Mouse (Mus musculus): Measurements from ENCODE around the gene Adamts16.
A peak's percentile ranks its signal among the peaks of the same experiment; 100 is the strongest.

Gene Adamts16

DNA sequence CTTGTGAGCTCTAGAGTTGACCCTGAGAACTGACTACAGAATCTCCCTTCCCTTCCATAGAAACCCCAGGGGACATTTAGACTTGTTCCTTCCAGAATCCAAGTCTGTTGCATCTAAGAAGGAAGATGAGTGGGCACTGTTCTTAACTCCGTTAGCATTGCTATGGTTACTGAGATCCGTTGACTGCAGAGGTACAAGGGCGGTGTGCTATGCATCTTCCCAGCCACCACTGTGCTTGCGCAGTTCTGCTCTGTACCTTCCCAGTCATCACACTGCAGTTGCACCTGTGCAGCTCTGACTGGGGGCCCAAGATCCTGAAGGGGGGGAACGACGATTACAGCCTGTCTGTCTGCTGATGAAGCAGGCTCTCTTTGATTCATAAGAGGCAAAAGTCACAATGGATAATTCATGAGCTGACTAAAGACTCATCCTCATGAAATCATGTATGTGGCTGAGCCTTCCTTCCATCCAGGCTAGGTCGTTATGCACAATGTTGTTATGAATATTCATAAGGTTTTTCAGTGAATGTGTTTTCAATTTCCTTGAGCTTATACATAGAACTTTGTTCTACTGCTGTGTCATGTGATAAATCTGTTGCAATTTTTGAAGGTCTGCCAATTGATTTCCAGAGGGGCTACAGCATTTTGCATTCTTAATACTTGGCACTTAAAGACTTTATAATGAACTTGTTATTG is 127.4 kb downstream of the Adamts16 start:
- no peak for DNase-seq (ENCODE audit: inconsistent ontology term)

GRCm38 (mm10) chr13:70713331-70713730 is 128.3 kb downstream of the Adamts16 start:
- DNase-seq (ENCODE audit: inconsistent ontology term): no peak

DNA sequence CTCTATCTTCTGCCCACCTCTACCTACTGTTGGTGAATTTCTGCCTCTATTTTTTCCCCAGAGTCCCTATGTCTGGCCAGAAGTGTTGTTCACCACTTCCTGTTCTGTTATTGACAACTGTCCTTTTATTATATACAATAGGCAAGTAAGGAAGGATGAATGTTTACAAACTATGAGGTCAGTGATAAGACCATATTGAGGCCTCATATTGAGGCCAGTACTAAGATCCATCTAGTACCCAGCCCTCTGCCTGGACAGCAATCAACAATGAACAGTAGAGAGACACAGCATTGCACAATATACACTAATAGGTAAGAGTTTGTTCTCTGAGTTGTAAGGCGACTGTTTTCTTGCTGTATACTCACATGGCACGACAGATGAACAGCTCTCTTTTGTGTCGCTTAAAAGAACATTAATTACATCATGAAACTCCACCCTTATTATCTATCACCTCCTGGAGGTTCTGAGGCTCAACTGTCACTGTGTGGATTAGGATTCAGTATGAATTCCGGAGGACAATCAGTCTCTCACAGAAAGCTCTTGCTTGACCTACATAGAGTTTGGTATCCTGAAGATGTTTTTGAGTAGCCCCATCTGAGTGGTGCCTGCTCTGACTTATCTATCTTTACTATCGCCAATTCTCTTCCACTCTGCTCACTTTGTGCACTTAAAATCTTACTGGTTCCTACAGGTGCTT is 134.3 kb downstream of the Adamts16 start:
- no peak for DNase-seq (ENCODE audit: inconsistent ontology term)

- no peak for DNase-seq (ENCODE audit: inconsistent ontology term)
These were observed 138.7 kb downstream of the Adamts16 start for GRCm38 (mm10) chr13:70702904-70703303.

GRCm38 (mm10) chr13:70698812-70699387 is 142.7 kb downstream of the Adamts16 start:
- DNase-seq (ENCODE audit: inconsistent ontology term): no peak

DNA sequence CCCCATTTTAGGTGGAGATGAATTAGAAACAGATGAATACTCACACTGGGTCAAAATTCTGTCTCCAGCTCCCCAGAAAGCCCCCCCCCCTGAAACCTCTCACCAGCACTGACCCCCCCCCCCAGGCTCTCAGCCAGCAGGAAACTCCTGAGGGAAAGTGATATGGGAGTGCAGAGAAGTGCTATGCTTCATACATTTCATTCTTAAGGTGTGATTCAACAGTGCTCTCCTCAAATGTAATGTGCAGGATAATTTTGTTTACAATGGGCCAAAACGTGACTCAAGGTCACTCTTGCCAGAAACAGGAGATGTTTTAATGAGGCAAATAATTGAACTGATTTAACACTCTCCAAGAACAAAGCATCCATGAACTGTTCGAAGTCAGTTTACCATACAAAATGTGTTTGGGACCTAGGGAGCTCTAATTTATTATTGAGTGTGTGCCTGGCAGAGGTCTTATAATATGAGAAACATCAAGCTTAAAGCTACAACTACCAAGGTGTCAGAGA is 152.1 kb downstream of the Adamts16 start:
- peak; percentile 63 for DNase-seq (ENCODE audit: inconsistent ontology term)

DNA sequence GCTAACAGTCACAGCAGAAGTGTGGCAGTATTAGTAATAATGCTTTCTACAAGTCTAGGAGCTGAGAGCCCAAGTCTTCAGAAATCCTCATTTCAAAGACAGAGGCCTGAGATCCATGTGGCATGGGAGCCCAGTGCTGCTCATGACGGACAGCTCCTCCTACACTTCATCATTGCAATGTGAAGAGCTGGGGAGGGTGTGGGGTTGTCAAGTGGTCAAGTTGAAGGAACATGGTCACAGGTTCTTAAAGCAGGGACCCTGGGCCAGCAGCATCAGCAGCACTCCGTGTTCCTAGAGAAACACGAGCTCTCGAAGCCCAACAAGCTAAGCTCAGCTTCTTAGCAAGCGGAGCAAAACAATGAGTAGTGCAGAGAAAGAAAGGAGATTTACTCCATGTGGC is 155.8 kb downstream of the Adamts16 start:
- no peak for DNase-seq (ENCODE audit: inconsistent ontology term)

- DNase-seq (ENCODE audit: inconsistent ontology term): no peak
These were observed 156.5 kb downstream of the Adamts16 start for GRCm38 (mm10) chr13:70684976-70685609.

DNA sequence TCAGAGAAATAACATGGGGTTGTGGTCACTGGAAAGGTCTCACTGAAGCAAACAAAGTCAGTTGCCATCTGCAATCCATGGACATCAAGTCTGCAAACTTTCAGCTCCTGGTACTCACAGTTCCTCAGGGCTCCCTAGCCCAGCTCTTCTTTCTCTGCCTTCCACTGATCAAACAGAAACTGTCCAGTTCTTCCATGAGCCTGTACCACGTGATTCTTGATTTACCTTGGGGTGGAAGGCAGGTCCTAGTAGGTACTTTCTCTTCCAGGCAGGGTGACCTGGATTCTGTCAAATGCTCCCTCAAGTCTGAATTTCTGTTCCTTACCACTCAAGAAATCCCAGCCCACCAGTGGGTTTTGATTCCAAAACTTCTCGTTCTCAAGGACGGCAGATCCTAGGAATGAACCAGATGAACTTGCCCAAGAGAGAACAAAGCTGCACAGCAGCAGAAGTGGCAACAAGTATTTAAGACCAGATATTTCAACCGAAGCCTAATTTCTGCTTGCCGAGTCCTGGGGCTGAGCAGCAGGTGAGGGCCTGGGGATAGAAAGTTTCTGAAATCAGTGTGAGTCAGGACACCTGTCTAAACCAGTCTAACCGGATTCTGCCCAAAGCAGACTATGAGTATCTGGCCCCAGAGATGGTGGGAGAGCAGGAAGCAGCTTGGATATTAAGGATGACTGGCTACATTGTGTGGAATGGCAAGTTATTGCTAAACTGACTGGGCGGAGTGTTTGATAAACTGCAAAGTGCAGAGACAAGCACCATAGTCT is 160.0 kb downstream of the Adamts16 start:
- no peak for DNase-seq (ENCODE audit: inconsistent ontology term)

- no peak for DNase-seq (ENCODE audit: inconsistent ontology term)
These were observed 161.3 kb downstream of the Adamts16 start for GRCm38 (mm10) chr13:70680316-70680715.

Measured in Muller cell, postnatal 12 days (primary cell).